Mouse (Mus musculus): Measurements from ENCODE around the gene Tacc2.

- no peak for TF ChIP-seq CTCF (IDR thresholded peaks at IDR 0.05; ENCODE audit: low read depth)
- no peak for TF ChIP-seq EP300 (optimal IDR thresholded peaks at IDR 0.05)
Measured at GRCm38 (mm10) chr7:130812407-130812806, 235.2 kb downstream of the Tacc2 start.

All from stomach, postnatal 0 days (tissue).